Mouse (Mus musculus) right cerebral cortex, postnatal 4 days (tissue): ENCODE data around the gene Pax5.
"Not testable (repeated sequence)": the region's sequence is repeated elsewhere in the genome, so short reads cannot be mapped to it uniquely, and the experiment has no call there.

Experiments
- DNase-seq: peaks from one replicate; pipeline ENCODE4 v3.0.0-alpha.2; 2022

Gene Pax5

DNA sequence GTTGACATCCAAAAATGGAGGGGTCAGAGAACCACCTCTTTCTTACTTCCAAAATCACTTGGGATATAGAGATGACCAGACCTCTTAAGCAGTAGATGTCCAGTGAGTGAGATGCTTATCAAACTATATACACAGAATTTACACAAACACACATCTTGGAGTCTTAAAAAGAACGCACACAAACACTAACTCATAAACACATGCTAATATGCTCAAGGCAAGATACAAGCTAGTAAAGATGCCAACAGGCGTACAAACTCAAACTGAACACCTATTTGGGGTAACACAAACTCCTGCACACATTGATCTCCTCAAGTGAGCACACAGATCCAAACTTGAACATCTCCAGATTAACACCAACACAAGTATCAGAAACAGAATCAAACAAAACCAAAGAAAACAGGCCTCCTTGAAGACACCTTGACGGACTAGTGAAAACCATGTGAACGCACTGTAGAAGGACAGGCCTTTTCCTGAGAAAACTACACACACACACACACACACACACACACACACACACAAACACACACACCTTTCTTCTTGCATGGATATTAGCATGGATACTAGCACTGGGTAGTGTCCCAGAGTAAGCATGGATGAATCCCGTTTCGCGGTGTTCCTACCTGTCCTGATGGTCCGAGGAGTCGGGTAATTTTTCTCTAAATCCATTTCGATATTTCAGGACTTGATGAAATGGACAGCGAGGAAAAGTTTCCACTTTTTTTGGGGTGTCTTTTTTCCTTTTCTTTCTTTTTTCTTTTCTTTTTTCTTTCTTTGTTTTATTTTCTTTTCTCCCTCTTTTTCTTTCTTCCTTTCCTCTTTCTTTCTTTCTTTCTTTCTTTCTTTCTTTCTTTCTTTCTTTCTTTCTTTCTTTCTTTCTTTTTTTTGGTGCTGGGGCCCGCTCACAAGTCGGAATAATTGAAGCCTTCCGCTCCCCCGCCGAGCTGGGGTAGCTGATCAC, at the start of gene Pax5:
Gene Pax5, minus strand, starts transcription at position 748 of the 961 bp plus-strand sequence.
- no peak for DNase-seq

DNA sequence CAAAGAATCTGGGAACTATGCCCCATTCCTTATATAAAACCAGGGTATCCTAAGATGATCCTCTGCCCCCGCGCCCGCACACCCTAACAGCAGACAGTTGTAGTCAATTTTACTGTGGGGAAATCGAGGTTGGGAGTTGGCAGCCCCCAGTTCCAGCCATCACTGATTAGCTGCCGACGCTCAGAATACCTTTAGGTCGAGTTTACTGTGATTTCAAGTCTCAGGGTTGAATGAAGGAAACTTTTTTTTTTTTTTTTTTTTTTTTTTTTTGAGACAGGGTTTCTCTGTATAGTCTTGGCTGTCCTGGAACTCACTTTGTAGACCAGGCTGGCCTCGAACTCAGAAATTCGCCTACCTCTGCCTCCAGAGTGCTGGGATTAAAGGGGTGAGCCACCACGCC, 46.8 kb upstream of the Pax5 start:
- not testable (repeated sequence) for DNase-seq

DNA sequence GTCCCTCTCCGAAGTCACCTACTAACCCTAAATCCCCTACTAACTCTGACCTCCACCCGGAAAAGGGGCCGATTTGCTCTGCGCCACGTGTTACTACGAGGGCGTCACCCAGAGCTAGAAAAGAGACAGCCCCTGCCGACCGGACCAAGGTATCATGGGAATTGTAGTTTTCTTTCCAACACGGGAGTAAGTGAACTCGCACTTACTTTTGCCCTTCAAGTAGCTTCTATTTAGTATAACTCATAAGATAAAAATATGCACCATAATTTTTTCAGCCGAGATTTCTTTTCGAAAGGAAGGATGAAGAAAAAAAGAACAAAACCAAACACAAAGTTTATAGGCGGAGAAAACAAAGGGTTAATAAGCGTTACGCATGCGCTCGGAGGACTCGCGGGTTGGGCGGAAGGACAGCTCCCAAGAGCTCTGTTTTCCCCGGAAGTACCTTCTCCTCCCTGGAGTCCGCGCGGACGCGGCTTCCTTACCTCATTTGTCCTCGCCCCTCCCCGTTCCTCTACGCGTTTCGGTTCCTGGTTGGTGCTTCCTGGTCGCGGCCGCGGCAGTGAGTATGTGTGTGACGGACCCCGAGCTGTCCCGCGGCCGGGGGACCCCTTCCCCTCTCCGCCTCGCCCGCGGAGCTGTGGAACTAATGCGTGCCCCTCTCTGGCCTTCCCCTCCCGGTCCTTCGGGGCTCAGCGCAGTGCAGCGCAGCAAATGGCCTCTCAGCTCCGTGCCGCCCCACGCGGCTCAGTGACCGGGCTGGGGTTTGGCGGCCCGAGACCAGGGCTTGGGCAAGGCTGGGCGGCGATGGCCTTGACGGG, 46.1 kb upstream of the Pax5 start:
- DNase-seq: peak; percentile 86

DNA sequence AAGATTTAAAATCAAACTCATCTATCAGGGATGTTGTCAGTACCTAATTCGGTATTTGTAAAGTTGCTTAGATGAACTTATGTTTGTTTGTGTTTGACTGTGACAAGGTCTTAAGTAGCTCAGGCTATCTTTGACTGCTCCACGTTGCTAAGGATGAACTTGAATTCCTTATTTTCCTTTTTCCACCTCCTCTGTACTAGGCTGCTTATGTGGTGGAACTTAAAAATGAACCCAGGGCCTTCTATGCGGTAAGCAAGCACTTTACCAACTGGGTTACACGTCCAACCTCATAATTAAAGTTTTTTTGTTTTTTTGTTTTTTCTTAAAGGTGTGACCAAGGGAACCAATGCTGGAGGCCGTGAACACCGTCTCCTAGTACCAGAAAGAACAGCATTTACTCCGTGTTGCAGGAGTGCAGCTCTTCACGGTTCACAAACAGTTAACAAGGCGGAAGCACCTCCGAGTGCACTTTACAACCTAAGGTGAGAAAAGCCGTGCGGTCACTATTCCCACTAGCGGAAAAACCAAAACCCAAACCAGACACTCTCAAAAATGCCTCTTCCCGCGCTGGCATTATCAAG, 45.4 kb upstream of the Pax5 start, which contains the start of gene Zcchc7:
Gene Zcchc7, plus strand, starts transcription at position 325 of the 581 bp plus-strand sequence.
- DNase-seq: no peak

DNA sequence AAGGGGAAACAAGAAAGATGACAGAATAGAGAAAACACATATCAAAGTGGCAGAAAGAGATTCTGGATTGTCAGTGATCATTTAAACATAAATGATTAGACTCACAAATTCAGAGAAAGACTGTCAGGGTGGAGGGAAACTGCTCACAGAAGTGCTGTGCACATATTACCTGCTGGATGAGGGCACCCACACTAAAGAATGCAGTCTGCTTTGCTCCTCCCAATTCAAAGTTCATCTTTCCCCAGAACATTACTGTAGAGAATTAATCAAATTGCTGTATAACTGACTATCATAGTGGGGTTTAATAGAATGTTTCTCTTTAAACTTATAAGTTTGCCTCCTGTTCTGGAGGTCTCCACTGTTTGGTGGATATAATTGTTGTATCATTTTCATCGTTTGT, 30.2 kb upstream of the Pax5 start:
- DNase-seq: no peak

DNA sequence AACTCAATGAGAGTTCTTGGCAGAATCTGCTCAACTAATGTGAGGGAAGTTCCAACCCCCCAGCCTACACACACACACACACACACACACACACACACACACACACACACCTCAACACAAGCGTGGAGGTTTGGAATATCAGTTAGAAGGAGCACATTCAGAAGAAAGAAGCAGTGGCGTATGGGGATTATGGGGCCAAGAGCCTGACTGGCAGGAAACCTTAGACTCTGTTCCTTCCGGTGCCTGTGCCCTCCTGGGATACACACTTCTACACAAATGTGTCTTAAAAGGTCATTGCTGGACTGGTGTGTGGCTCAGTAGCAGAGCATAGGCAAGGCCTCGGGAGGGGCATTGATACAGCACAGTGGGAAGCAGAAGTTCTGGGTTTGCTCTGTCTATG, 10.9 kb upstream of the Pax5 start:
- no peak for DNase-seq

DNA sequence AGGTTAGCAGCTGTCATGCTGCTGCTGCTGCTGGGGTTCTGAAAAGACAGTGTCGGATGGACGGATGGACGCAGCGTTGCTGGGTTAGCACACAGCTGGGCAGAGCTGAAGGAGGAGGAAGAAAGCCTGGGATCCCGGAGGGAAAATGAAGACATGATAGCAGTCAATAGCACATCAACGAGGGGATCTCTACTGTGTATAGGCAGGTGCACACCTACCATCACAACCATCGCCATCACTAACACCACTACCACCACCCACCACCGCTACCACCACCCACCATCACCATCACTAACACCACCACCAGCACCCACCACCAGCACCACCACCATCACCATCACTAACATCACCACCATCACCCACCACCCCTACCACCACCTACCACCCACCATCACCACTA, 9.8 kb upstream of the Pax5 start:
- DNase-seq: no peak

DNA sequence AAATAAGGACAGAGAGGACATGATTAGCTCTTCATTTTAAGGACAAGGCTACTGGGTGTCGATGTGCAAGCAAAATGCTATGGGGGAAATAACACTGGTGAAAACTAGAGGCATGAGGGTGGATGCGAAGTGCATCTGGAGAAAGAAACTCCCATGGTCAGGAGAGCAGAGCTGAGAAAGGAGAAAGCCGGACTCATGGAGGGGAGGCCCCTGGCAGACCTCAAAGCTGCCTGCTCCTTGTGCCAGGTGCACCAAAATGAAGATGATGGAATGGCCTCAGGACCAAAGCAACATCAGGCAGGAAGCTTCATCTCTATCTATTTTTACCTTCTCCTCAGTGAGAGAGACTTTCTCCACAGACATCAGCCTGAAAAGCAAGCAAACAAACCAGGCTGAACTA, 7.4 kb upstream of the Pax5 start:
- DNase-seq: no peak

DNA sequence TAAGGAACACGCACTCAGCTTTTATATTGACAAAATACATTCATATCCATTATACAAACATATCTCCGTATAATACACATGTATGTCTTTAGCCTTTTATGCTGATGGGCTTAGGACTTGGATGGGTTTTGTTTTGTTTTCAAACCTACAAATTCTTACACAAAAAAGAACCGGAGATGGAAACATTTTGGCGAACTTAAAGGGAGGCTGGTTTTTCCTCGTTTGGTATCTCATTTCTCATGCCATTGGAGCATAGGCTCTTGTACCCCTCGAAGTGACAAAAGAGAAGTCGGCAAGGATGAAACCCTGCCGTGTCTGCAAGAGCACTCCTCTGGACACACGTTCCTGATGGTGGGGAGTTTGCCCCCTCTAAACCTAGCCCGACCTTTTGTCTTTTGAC, 6.1 kb upstream of the Pax5 start:
- no peak for DNase-seq

DNA sequence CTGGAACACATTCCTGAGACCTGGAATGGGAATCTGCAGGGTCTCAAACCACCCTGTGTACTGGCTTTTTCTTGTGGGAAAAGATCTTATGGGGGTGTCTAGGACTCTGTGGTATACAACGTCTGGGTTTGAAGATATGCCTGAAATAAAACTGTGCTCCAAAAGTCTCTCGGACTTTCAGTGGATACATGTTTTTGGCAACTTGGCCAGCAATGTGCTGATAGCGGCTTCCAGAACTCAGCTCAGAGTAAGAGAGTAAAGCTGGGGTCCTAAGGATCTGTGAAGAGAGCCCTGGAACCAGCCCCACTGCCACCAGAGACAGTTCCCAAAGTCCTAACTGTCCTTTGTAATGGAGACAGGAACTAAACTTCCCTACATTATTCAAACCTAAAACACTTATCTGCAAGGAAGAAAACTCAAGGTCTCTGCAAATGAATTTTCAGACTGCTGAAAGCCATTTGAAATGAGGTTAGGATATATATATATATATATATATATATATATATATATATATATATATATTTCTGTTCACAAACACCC, 5.4 kb upstream of the Pax5 start:
- DNase-seq: no peak

DNA sequence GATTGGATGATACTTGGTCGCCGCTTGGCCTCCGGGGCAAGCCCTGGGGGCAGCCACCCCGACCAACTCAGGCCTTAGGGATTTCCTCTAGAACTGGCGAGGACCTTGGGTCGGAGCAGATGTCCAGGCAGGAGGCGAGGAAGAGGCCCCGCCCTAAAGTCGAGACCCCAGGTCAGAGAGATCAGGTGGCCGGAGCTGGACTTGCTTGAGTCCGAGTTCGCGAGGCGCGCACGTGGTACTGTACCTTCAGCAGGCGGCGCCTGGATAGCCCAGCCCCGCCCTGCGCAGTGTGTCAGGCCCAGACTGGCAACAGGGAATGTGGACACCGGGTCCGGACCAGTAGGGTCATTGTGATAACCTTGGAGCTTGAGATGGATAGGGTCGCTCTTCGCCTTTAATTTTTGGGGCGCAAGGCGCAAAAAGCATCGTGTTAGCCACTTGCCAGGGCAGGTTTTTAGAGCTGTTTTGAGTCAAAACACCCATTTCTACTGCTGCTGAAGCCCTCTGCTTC, 3.9 kb upstream of the Pax5 start:
- DNase-seq: peak; percentile 8

DNA sequence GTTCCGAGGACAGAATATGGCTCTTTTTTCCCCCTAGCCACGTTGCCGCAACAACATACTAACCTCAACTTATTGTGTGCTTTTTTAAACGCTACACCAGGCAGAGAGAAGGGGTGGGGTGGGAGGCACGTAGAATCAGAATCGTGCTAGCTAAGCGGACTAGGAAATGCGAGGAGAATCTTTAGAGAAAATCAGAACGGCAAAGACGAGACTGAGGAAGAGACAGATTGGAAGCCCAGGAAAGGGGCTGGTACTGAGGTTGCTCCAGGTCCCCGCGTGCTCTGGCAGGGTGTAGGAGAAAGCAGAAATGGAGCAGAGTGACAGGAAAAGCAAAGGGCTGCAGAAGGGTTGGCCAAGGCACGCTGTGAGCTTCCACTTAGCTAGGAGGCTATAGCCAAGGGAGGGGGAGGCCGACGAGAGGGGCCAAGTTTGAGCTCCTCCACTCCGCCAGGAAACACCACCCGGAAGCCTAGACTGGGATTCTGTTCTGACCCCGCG, 3.3 kb upstream of the Pax5 start:
- peak; percentile 4 for DNase-seq

DNA sequence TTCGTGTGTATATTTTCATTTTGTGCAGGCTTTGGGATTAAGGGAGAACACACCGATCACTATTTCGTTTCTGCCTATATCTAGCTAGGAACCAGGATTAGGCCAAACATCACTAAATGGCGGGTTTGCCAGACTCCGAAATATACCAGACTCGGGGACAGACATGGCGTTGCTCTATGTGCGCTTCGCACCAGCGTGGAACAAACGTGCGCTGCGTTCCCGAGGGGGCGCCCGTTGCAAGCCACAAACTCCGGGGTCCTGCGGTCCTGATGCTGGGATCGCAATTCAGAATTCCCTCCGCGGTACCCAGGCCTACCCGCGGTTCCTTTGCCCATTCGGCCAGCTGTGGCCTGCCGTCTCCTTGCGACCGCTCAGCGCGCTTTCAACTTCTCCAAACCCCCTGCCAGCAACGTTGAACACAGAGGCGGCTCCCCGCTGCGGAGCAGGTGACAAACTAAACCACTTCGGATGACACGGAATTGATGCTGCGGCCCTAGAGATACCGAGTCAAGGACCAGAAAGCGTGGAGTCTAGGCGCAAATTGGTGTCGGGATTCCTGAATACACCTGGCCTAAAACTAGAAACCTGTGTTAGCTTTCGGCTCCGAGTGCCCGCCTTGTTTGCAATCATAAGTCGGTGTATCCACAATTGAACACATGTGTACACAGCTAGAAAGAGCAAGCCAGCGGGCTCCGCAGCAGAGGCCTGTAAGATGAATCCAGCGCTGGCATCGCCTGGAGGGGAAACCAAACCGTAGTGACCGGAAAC, 2.7 kb upstream of the Pax5 start:
- peak; percentile 29 for DNase-seq

DNA sequence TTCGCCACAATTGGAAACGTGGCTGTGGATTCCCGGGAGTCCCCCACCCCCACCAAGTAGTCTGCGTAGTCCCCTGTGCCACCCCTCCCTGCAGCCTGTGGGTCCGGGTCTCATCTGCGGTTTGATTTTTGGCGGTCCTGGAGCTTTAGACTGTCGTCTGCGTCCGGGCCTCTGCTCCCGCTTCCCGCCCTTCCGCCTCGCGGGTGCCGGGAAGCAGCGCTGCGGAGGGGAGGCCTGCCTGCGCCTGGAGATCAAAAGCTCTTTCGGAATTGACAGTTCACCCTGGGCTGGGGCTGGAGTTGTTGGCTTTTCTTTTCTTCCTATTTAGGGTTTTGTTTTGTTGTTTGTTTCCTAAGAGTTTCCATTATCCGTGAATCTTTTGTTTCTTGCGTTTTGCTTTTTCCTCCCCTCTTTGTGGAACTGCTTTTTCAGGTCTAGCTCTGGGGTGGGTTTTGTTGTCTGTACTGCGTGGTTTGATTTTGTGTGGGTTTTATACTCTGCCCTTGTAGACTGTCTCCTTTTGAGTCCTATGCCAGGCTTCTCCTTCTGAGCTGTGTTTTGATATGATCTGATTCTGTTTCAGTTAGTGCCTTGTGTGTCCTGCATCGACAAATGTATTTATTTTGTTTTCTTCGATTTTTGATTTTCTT, 1.9 kb upstream of the Pax5 start:
- DNase-seq: peak; percentile 13

DNA sequence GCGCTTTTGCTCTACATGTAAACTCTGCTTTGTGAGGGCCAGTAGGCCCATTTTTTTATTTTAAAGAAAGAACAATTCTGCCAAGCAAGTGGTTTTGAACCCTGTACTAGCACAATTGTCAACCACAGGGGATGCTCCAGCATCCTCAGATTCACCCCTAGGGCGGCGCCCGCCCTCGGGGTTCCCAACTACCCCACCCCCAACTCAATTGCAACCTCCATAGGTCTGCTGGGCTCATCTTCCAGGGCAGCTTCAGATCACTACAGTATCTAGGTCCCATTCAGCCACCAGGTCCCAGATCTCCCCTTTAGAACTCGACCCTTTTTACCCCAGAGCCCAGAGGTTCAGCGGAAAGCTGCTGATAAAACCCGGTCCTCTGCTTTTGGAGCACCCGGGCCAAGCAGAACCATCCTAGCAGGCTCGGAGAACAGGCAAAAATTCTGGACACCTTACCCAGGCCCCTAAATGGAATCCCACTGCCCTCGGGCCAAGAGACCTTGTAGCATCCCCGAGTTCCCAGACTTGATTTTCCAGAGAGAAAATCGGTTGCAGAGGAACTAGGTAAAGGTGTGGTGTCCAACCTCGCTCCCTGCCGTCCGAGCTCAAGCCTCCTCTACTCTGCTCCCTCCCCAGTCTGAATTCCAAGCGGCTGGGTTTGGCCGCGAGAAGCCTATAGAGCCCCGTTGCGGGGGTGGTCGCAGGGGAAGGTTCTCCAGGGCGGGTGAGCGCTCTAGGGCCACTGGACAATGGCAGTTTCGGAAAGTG, 1.0 kb upstream of the Pax5 start:
- no peak for DNase-seq

DNA sequence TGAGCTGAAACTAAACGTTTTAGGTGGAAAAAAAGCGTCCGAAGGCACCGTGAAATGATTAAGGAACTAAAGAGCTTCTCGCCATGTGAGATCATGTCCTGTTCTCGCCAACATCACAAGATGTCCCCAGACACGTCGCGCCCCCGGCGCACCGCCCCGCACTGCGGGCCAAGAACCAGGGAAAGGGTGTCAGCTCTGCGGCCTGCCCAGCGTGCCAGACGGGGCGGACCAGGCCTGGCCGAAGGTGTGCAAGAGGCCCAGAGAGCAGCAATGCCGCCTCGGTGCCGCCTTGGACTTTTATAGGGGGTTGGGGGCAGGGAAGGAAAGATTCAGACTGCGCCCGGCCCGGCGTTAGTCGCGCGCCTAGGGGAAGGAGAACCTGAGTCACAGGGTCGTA, 412 bp upstream of the Pax5 start:
- peak; percentile 6 for DNase-seq

DNA sequence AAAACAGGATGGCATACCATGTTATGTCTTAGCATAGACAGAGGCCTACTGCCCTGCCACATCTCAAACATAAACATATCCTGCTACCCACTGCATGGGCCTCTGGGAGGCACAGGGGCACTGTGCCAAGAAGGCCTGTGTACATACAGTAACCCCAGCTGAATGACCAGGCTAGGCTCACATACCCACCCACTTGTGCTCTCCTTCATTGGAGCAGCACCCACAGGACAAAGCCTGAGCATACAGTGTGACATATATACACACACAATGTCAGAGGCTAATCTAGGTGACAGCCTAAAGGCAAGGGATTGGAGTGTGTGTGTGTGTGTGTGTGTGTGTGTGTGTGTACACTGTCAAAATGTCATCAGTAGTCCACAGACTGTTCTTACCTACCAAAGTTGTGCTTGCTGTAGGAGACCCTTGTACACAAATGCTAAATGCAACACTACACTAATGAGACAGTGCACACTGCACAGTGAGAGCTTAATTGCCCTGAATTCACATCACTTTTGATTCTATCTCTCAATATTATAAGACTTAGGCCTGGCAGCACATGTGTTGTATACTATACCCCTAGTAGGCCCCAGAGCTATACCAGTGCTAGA, 1.1 kb downstream of the Pax5 start:
- DNase-seq: no peak

DNA sequence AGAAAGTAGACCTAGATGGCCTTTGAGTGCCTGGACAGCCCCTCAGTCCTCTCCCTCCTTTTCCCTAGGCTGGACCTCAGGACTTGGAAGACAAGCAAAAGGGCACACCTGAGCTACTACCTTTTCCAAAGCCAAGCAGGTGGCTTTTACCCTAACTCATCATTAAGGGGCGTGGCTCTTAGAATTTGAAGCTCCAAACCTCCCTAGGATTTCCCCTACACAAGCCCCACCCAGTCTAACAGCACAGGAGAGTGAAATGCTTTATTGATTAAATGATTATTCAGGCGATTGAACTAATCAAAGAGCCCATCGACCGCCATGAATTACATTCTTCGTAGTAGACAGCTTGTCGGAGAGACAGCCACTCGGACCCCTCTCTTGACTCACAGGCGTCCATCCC, 2.0 kb downstream of the Pax5 start:
- no peak for DNase-seq

DNA sequence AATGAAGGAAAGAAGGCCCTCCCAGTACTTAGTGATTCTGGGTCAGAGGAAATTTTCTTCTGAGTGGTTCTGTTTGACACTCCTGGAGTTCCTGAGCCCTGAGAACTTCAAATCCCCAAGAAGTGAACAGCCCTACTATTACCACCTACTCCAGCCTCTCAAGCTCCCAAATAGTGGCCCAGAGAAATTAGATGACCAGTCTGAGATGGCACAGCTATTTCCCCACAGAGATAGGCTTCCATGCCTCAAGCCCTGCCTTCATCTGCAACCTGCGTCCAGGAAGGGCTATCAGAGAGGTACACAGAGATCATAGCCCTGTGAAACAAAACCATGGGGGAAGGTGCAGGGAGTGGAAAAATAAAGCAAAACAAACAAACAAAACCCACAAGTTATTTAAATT, 3.4 kb downstream of the Pax5 start:
- no peak for DNase-seq

DNA sequence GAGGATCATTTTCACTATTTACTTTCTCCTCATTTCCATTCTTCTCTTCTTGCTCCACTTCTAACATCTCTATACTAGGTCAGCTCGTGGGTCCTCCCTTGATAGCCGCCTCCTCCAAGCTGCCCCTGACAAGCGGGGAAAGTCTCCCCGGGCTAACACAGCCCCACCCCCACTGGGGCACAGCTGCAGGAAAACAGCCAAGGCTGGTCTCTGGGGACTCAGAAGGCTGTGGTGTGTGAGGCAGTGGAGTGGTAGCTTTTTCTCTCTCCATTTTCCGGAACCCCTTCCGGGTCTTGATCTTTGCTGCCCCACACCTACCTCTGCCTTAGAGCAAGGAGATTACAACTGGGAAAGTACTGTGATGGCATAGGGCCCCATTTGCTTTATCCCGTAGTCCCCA, 4.3 kb downstream of the Pax5 start:
- no peak for DNase-seq
